Mouse (Mus musculus): ENCODE measurements around the gene Bud23.

The Bud23 gene

GRCm38 (mm10) chr5:135016224-135016759 lies 48.5 kb downstream of the Bud23 start:
- no peak for DNase-seq

GRCm38 (mm10) chr5:135015497-135015896 lies 49.3 kb downstream of the Bud23 start:
- peak; percentile 86 to 93 for DNase-seq

GRCm38 (mm10) chr5:135012671-135013441 lies 51.9 kb downstream of the Bud23 start:
- DNase-seq: peak; percentile 90 to 91

- peak in 1 of 2 experiments; percentile 50 for DNase-seq
Measured at GRCm38 (mm10) chr5:135011809-135012613, 52.7 kb downstream of the Bud23 start.

- DNase-seq: no peak
Measured at GRCm38 (mm10) chr5:135010841-135011743, 53.7 kb downstream of the Bud23 start.

DNA sequence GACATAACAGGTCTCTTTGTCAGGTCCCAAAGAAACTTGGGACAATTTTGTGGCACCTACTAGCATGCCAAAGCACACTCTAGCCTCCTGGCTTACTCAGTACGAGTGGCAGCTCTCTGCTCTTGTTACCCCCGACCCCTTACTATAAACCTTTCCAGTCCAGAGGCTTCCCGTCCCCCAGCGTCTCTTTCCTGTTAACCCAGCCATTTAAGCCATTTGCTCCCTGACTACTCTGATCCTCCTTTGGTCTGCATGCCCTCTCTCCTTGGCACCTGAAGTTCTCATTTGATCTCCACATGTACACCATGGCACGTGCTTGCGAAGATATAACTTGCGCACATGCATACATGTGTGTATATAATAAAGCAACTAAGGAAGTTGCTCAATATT lies 54.4 kb downstream of the Bud23 start:
- no peak for DNase-seq

- peak; percentile 91 to 95 for DNase-seq
Measured at GRCm38 (mm10) chr5:135009590-135010319, 55.0 kb downstream of the Bud23 start.

DNA sequence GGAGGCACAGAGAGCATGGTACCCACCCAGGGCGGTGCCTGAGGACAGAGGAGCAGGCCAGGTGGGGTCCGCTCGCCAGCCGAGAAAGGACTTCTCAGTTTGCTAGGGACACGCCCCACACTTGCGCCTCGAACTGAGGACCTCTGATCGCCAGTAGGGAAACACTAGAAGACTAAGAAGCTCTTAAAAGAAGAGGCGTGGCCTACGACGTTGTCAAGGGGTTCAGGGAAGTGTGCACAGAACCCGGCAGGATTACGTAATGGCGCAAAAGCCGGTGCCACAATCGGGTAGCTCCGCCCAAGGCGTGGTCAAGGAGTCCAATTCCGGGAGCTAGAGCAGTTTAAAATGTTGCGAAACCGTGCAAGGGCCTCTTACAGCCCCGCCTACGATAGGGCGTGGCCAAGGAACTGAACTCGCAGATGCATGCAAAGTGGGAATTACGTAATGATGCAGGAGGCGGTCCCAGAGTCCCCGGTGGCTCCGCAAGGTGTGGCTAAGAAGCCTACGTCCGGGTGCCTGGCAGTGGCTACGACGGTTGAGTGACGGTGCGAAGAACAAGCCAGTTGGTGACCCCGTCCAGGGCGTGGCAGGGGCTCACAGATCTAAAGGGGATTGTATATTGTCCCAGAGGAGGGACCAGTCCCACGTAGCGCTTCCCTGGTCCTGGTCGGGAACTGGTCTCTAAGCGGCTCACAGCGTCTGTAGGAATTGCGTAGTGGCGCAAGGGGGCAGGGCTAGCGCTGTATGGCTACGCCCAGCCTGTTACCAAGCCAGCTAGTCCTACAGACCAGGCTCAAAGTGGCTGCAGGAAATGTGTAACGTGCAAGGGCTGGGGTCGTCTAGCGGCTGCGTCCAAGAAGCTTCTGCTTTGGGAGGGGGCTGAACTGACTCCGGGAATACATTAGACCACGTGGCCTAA lies 55.8 kb downstream of the Bud23 start, which contains the start of gene Abhd11:
Gene Abhd11 (plus strand): TSS at position 482 of the 919 bp plus-strand sequence.
- peak; percentile 100 for DNase-seq

DNA sequence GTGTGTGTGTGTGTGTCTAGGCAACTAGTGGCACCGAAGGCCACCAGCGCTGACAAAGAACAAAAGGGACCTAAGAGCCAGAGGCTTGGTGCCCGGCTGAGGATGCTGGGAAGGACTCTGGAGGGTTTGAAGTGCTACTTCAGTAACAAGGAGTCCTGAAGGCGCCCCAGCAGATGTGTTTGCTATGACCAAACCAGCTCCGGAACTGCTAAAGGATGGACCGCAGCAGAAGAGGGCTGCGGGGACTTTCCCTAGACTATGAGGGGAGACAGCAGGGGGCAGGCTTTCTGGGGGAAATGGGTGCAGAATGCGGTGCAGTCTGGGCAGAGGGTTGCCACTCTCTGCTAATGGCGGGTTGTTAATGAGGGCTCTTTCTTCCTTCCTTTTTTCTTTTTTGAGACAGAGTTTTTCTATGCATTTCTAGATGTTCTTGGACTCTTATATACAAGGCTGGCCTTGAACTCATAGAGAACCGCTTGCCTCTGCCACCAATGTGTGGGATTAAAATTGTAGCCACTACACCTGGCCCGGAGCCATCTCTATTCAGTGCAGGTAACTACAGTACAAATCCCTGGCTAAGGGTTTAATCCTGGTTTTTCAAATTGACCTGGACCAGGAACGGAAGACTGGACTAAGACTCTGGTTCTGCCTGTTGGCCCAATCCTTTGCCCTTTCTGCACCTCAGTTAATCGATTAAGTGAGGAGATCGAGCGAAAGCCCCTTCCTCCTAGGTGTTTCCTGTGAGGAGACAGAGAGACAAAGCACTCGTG lies 56.8 kb downstream of the Bud23 start:
- DNase-seq: peak; percentile 66 to 73
